ENCODE assay signal across 8 mouse cellular contexts in genomic region chr12:40037226-40037813, GRCm38 (mm10). TPM values are rescaled to one million over a fixed set of nuclear protein-coding genes. Genes with fewer than 3 reads are reported as not detected.
DNase-seq lines count a peak whose midpoint lies in the region; ATAC-seq and TF ChIP-seq lines count a peak whose summit lies in the region.

No protein-coding gene starts in this region.

- H3K9ac ChIP-seq in embryonic facial prominence, embryonic 15.5 days: peak overlapping the region; percentile 63
- peak overlapping the region; percentile 75 for H3K9ac ChIP-seq in kidney, embryonic 15.5 days

- 0 out of 2 replicates have a peak, but pooled peaks cover 4% of the 10 kb centered on the region for H3K36me3 ChIP-seq in embryonic facial prominence, embryonic 15.5 days
- no peaks in the 10 kb centered on the region for H3K36me3 ChIP-seq in heart, embryonic 10.5 days
- 0 out of 2 replicates have a peak, but pooled peaks cover 2% of the 10 kb centered on the region for H3K36me3 ChIP-seq in kidney, embryonic 15.5 days

- peak; percentile 99 for ATAC-seq in embryonic facial prominence, embryonic 15.5 days (ENCODE audit: insufficient number of reproducible peaks, low FRiP score, low TSS enrichment, low read depth)
- ATAC-seq in kidney, embryonic 15.5 days (replicated peaks; ENCODE audit: low FRiP score): peak; percentile 99
- ATAC-seq in monocyte, adult 5-6 weeks (replicated peaks; ENCODE audit: insufficient number of reproducible peaks, low FRiP score, low TSS enrichment, poor library complexity, severe bottlenecking): peak; percentile 89

- WGBS in bone marrow, adult 2 months: under 1% methylated on average over 60 of the region's 60 CpGs
- under 1% methylated on average over 55 of the region's 60 CpGs for WGBS in embryonic facial prominence, embryonic 15.5 days
- under 1% methylated on average over 60 of the region's 60 CpGs for WGBS in heart, embryonic 10.5 days
- 1% methylated on average over 59 of the region's 60 CpGs for WGBS in kidney, embryonic 15.5 days

- TF ChIP-seq CTCF in bone marrow, adult 2 months (IDR thresholded peaks at IDR 0.05; ENCODE audit: control insufficient read depth, insufficient read depth, low read length): peak; percentile 64

- TF ChIP-seq POLR2A in bone marrow, adult 2 months (IDR thresholded peaks at IDR 0.05; ENCODE audit: borderline replicate concordance, control insufficient read depth, low read depth, low read length): peak; percentile 98

- H3K27me3 ChIP-seq in embryonic facial prominence, embryonic 15.5 days: no peaks in the 10 kb centered on the region
- no peaks in the 10 kb centered on the region for H3K27me3 ChIP-seq in heart, embryonic 10.5 days (ENCODE audit: insufficient read depth, poor library complexity, severe bottlenecking)
- peaks cover 2% of the 10 kb centered on the region; the same call in 1 of the 2 replicates for H3K27me3 ChIP-seq in kidney, embryonic 15.5 days

- peak overlapping the region; percentile 65 for H3K4me2 ChIP-seq in embryonic facial prominence, embryonic 15.5 days (replicated peaks)
- H3K4me2 ChIP-seq in kidney, embryonic 15.5 days: peak overlapping the region; percentile 69

- H3K4me3 ChIP-seq in bone marrow, adult 2 months (replicated peaks; ENCODE audit: control insufficient read depth, low read depth, low read length): peak overlapping the region; percentile 96
- H3K4me3 ChIP-seq in embryonic facial prominence, embryonic 15.5 days (replicated peaks): peak overlapping the region; percentile 82
- H3K4me3 ChIP-seq in heart, embryonic 10.5 days: peak overlapping the region; percentile 87
- peak overlapping the region; percentile 92 for H3K4me3 ChIP-seq in kidney, embryonic 15.5 days (replicated peaks)

- DNase-seq in 416B (ENCODE audit: low read depth) (peak; percentile 92), liver (peak; percentile 100)
- DNase-seq in heart, embryonic 10.5 days (ENCODE audit: low spot score): peak; percentile 98
- peak; percentile 100 for DNase-seq in spleen, postnatal 4 days (ENCODE audit: low spot score in 2 of 2)

- H3K9me3 ChIP-seq in embryonic facial prominence, embryonic 15.5 days (replicated peaks): no peaks in the 10 kb centered on the region
- no peaks in the 10 kb centered on the region for H3K9me3 ChIP-seq in heart, embryonic 10.5 days
- H3K9me3 ChIP-seq in kidney, embryonic 15.5 days (replicated peaks): no peaks in the 10 kb centered on the region

- peak overlapping the region; percentile 96 for H3K27ac ChIP-seq in bone marrow, adult 2 months (ENCODE audit: control insufficient read depth, insufficient read depth, low read depth, low read length, poor library complexity)
- peak overlapping the region; percentile 89 for H3K27ac ChIP-seq in embryonic facial prominence, embryonic 15.5 days (replicated peaks)
- H3K27ac ChIP-seq in heart, embryonic 10.5 days: peak overlapping the region; percentile 94
- H3K27ac ChIP-seq in kidney, embryonic 15.5 days: peak overlapping the region; percentile 94

- no peaks in the 10 kb centered on the region; the same call in 1 of the 2 replicates for H3K4me1 ChIP-seq in bone marrow, adult 2 months (ENCODE audit: control insufficient read depth, insufficient read depth, low read length)
- H3K4me1 ChIP-seq in embryonic facial prominence, embryonic 15.5 days: peaks cover 9% of the 10 kb centered on the region; the same call in 1 of the 2 replicates
- H3K4me1 ChIP-seq in heart, embryonic 10.5 days: no peaks in the 10 kb centered on the region
- H3K4me1 ChIP-seq in kidney, embryonic 15.5 days: peaks cover 7% of the 10 kb centered on the region; the same call in 1 of the 2 replicates

RNA-seq across cellular contexts. Expression of gene Arl4a, which starts 0.5 kb away (rescaled TPM):
- polyA plus RNA-seq in bone marrow, adult 2 months (2011; ENCODE audit: insufficient read depth, insufficient read length, low replicate concordance, missing spikeins): 104 and 112 TPM in 2 replicates
- polyA plus RNA-seq in embryonic facial prominence, embryonic 15.5 days (2015; fragmentation: Nextera tagmentation; extraction: Ambion mirVana): 85.9 and 87.5 TPM in 2 replicates
- polyA plus RNA-seq in heart, embryonic 10.5 days (2016; fragmentation: Nextera tagmentation; extraction: Ambion mirVana): 29.0 and 31.1 TPM in 2 replicates
- 44.8 and 48.4 TPM in 2 replicates for polyA plus RNA-seq in kidney, embryonic 15.5 days (2015; fragmentation: Nextera tagmentation; extraction: Ambion mirVana)
- total RNA-seq in monocyte, adult 5-6 weeks (2017): 19.2 to 34.1 TPM (median 30.3 TPM) in 3 replicates

Comparison
In these comparisons a context has a peak if more than half of its experiments do, and no peak if none do; other contexts are left out.
1. Peak in every context shown above with its lines: DNase-seq, ATAC-seq, H3K4me3 ChIP-seq and H3K27ac ChIP-seq.